Mouse (Mus musculus): Measurements from ENCODE around the gene Dcaf6.

Gene Dcaf6

GRCm38 (mm10) chr1:165460360-165460800, at the start of gene Dcaf6, which contains the start of gene Mpc2:
Gene Dcaf6, minus strand, starts transcription at chr1:165460475.
Gene Mpc2, plus strand, starts transcription at chr1:165460637.
- DNase-seq = peak; percentile 100

GRCm38 (mm10) chr1:165506303-165506702, 46.0 kb upstream of the Dcaf6 start:
- no peak for DNase-seq

GRCm38 (mm10) chr1:165503307-165504024, 43.2 kb upstream of the Dcaf6 start:
- DNase-seq = peak; percentile 40

- DNase-seq = no peak
Measured at GRCm38 (mm10) chr1:165498856-165499255, 38.6 kb upstream of the Dcaf6 start.

GRCm38 (mm10) chr1:165489197-165489596, 28.9 kb upstream of the Dcaf6 start:
- no peak for DNase-seq

GRCm38 (mm10) chr1:165486108-165486507, 25.8 kb upstream of the Dcaf6 start:
- DNase-seq = no peak

GRCm38 (mm10) chr1:165484688-165485233, 24.5 kb upstream of the Dcaf6 start, which contains the start of gene Adcy10:
Gene Adcy10, plus strand, starts transcription at chr1:165485183.
- DNase-seq = no peak

- no peak for DNase-seq
Measured at GRCm38 (mm10) chr1:165471490-165471889, 11.2 kb upstream of the Dcaf6 start.

GRCm38 (mm10) chr1:165469717-165470116, 9.4 kb upstream of the Dcaf6 start:
- DNase-seq = no peak

- no peak for DNase-seq
Measured at GRCm38 (mm10) chr1:165468971-165469370, 8.7 kb upstream of the Dcaf6 start.

GRCm38 (mm10) chr1:165464574-165464973, 4.3 kb upstream of the Dcaf6 start:
- DNase-seq = no peak

- no peak for DNase-seq
Measured at GRCm38 (mm10) chr1:165462861-165463260, 2.6 kb upstream of the Dcaf6 start.

GRCm38 (mm10) chr1:165461681-165462080, 1.4 kb upstream of the Dcaf6 start:
- DNase-seq = peak; percentile 22

- DNase-seq = peak; percentile 100
Measured at GRCm38 (mm10) chr1:165460801-165461377, 614 bp upstream of the Dcaf6 start.

- DNase-seq = peak; percentile 79
Measured at GRCm38 (mm10) chr1:165459503-165460181, 633 bp downstream of the Dcaf6 start.

- DNase-seq = no peak
Measured at GRCm38 (mm10) chr1:165459041-165459502, 1.2 kb downstream of the Dcaf6 start.

GRCm38 (mm10) chr1:165441719-165442118, 18.6 kb downstream of the Dcaf6 start:
- no peak for DNase-seq

GRCm38 (mm10) chr1:165441201-165441600, 19.1 kb downstream of the Dcaf6 start:
- no peak for DNase-seq

GRCm38 (mm10) chr1:165440788-165441187, 19.5 kb downstream of the Dcaf6 start:
- no peak for DNase-seq

- DNase-seq = no peak
Measured at GRCm38 (mm10) chr1:165438289-165439021, 21.8 kb downstream of the Dcaf6 start.

GRCm38 (mm10) chr1:165432883-165433282, 27.4 kb downstream of the Dcaf6 start:
- no peak for DNase-seq

- DNase-seq = peak; percentile 54
Measured at GRCm38 (mm10) chr1:165426254-165426653, 34.0 kb downstream of the Dcaf6 start.
